ENCODE assay signal across 25 mouse cellular contexts in genomic region chr7:18832298-18832697, GRCm38 (mm10). TPM values are rescaled to one million over a fixed set of nuclear protein-coding genes. Genes with fewer than 3 reads are reported as not detected.
DNase-seq lines count a peak whose midpoint lies in the region; ATAC-seq and TF ChIP-seq lines count a peak whose summit lies in the region.
"Had no signal": no experiment of that assay in that cellular context is flagged by ENCODE, and none has a peak within 500 bp of the region (broad histone marks: within the 10 kb centered on the region; RNA-seq: fewer than 3 reads in every experiment).

No protein-coding gene starts in this region.

- H3K27me3 ChIP-seq in intestine, postnatal 0 days (replicated peaks; ENCODE audit: control insufficient read depth, insufficient read depth, low read length) = no peaks in the 10 kb centered on the region
- no peaks in the 10 kb centered on the region for H3K27me3 ChIP-seq in intestine, embryonic 15.5 days (replicated peaks)
- H3K27me3 ChIP-seq in liver, postnatal 0 days (ENCODE audit: insufficient read depth, low read length) = no peaks in the 10 kb centered on the region
- H3K27me3 ChIP-seq in liver, embryonic 12.5 days (replicated peaks) = no peaks in the 10 kb centered on the region
- no peaks in the 10 kb centered on the region for H3K27me3 ChIP-seq in forebrain, embryonic 14.5 days (replicated peaks; ENCODE audit: control insufficient read depth, insufficient read depth, low read length)
- H3K27me3 ChIP-seq: embryonic facial prominence, embryonic 13.5 days had no signal

- H3K4me2 ChIP-seq in intestine, postnatal 0 days (replicated peaks; ENCODE audit: low read depth) = no peak overlapping the region
- H3K4me2 ChIP-seq in intestine, embryonic 15.5 days (replicated peaks) = no peak overlapping the region
- H3K4me2 ChIP-seq in liver, postnatal 0 days (ENCODE audit: low read depth, low read length) = no peak overlapping the region
- no peak overlapping the region for H3K4me2 ChIP-seq in liver, embryonic 12.5 days
- no peak overlapping the region for H3K4me2 ChIP-seq in forebrain, embryonic 14.5 days (ENCODE audit: low read length)
- H3K4me2 ChIP-seq: embryonic facial prominence, embryonic 13.5 days had no signal

- ATAC-seq in intestine, postnatal 0 days = no peak
- ATAC-seq in intestine, embryonic 15.5 days = no peak
- no peak for ATAC-seq in liver, postnatal 0 days
- ATAC-seq in liver, embryonic 12.5 days = no peak
- ATAC-seq in forebrain, embryonic 14.5 days = no peak
- ATAC-seq: CD4-positive, CD25-positive, alpha-beta regulatory T cell, adult 4 months; hindbrain, postnatal 0 days had no signal

- 0 out of 2 replicates have a peak, but pooled peaks cover 3% of the 10 kb centered on the region for H3K9me3 ChIP-seq in intestine, postnatal 0 days (ENCODE audit: control insufficient read depth)
- no peaks in the 10 kb centered on the region for H3K9me3 ChIP-seq in intestine, embryonic 15.5 days
- no peaks in the 10 kb centered on the region for H3K9me3 ChIP-seq in liver, postnatal 0 days (ENCODE audit: low read length)
- H3K9me3 ChIP-seq in liver, embryonic 12.5 days (replicated peaks) = no peaks in the 10 kb centered on the region
- H3K9me3 ChIP-seq in forebrain, embryonic 14.5 days (replicated peaks; ENCODE audit: control insufficient read depth, low read length) = no peaks in the 10 kb centered on the region
- H3K9me3 ChIP-seq: embryonic facial prominence, embryonic 13.5 days had no signal

- DNase-seq in adrenal gland, postnatal 14 days = peak; percentile 21
- no peak for DNase-seq in adrenal gland, postnatal 25 days
- DNase-seq in liver, postnatal 0 days = no peak
- DNase-seq in lung, postnatal 36 days = peak; percentile 41
- no peak for DNase-seq in forebrain, embryonic 14.5 days (ENCODE audit: low spot score)
- DNase-seq: cerebellum, adult 2 months; gastrocnemius, postnatal 25 days; liver; right cerebral cortex, adult 18-20 months; spleen, adult 18-20 months; thymus, adult 2 months had no signal

- 53% methylated on average over 13 of the region's 13 CpGs for WGBS in intestine, postnatal 0 days
- 44% methylated on average over 13 of the region's 13 CpGs for WGBS in intestine, embryonic 15.5 days
- WGBS in liver, postnatal 0 days (ENCODE audit: insufficient replicate concordance) = 43% methylated on average over 13 of the region's 13 CpGs
- 22% methylated on average over 13 of the region's 13 CpGs for WGBS in liver, embryonic 12.5 days (ENCODE audit: insufficient replicate concordance)
- WGBS in forebrain, embryonic 14.5 days = 55% methylated on average over 13 of the region's 13 CpGs

- no peaks in the 10 kb centered on the region for H3K4me1 ChIP-seq in intestine, postnatal 0 days (replicated peaks; ENCODE audit: control insufficient read depth, insufficient read depth, low read length)
- H3K4me1 ChIP-seq in intestine, embryonic 15.5 days (replicated peaks) = no peaks in the 10 kb centered on the region
- no peaks in the 10 kb centered on the region for H3K4me1 ChIP-seq in liver, postnatal 0 days (ENCODE audit: insufficient read depth)
- H3K4me1 ChIP-seq in liver, embryonic 12.5 days = no peaks in the 10 kb centered on the region
- H3K4me1 ChIP-seq in forebrain, embryonic 14.5 days (ENCODE audit: control insufficient read depth, insufficient read depth, low read length) = no peaks in the 10 kb centered on the region

- TF ChIP-seq CTCF in intestine, postnatal 0 days (IDR thresholded peaks at IDR 0.05; ENCODE audit: low read depth) = peak; percentile 48
- TF ChIP-seq CTCF in liver, postnatal 0 days (IDR thresholded peaks at IDR 0.05; ENCODE audit: low read depth) = 0 out of 2 replicates have a peak, but pooled peaks have one; percentile 11

- no peak overlapping the region for H3K4me3 ChIP-seq in intestine, postnatal 0 days (ENCODE audit: low read depth, low read length)
- no peak overlapping the region for H3K4me3 ChIP-seq in intestine, embryonic 15.5 days (replicated peaks)
- H3K4me3 ChIP-seq in liver, postnatal 0 days (ENCODE audit: low read depth, low read length) = no peak overlapping the region
- no peak overlapping the region for H3K4me3 ChIP-seq in liver, embryonic 12.5 days
- no peak overlapping the region for H3K4me3 ChIP-seq in forebrain, embryonic 14.5 days (ENCODE audit: low read depth, low read length)
- H3K4me3 ChIP-seq: embryonic facial prominence, embryonic 13.5 days had no signal

- H3K36me3 ChIP-seq in intestine, postnatal 0 days (ENCODE audit: control insufficient read depth, insufficient read depth) = no peaks in the 10 kb centered on the region
- no peaks in the 10 kb centered on the region for H3K36me3 ChIP-seq in intestine, embryonic 15.5 days
- no peaks in the 10 kb centered on the region for H3K36me3 ChIP-seq in liver, postnatal 0 days (replicated peaks; ENCODE audit: insufficient read depth, low read length)
- no peaks in the 10 kb centered on the region for H3K36me3 ChIP-seq in liver, embryonic 12.5 days
- no peaks in the 10 kb centered on the region for H3K36me3 ChIP-seq in forebrain, embryonic 14.5 days (ENCODE audit: control insufficient read depth, insufficient read depth, low read length)
- H3K36me3 ChIP-seq: embryonic facial prominence, embryonic 13.5 days had no signal

- TF ChIP-seq EP300 in liver, postnatal 0 days (IDR thresholded peaks at IDR 0.05; ENCODE audit: low read depth) = no peak

- no peak overlapping the region for H3K9ac ChIP-seq in intestine, postnatal 0 days (ENCODE audit: low read depth, low read length)
- no peak overlapping the region for H3K9ac ChIP-seq in intestine, embryonic 15.5 days
- no peak overlapping the region for H3K9ac ChIP-seq in liver, postnatal 0 days (replicated peaks)
- H3K9ac ChIP-seq in liver, embryonic 12.5 days = no peak overlapping the region
- H3K9ac ChIP-seq in forebrain, embryonic 14.5 days (ENCODE audit: low read length) = no peak overlapping the region
- H3K9ac ChIP-seq: embryonic facial prominence, embryonic 13.5 days had no signal

- no peak overlapping the region for H3K27ac ChIP-seq in intestine, postnatal 0 days (ENCODE audit: low read depth, low read length)
- H3K27ac ChIP-seq in intestine, embryonic 15.5 days = no peak overlapping the region
- H3K27ac ChIP-seq in liver, postnatal 0 days (ENCODE audit: low read depth) = no peak overlapping the region
- H3K27ac ChIP-seq in liver, embryonic 12.5 days = no peak overlapping the region
- no peak overlapping the region for H3K27ac ChIP-seq in forebrain, embryonic 14.5 days (ENCODE audit: low read depth, low read length)
- H3K27ac ChIP-seq: embryonic facial prominence, embryonic 13.5 days; hindbrain, postnatal 0 days had no signal

RNA-seq across cellular contexts. Expression of gene Mill2, which starts 7.5 kb away (rescaled TPM):
- total RNA-seq in adrenal gland, postnatal 14 days (2021) = 5.1 and 6.3 TPM in 2 replicates
- total RNA-seq in adrenal gland, postnatal 25 days (2021) = 5.3 and 7.8 TPM in 2 replicates
- polyA plus RNA-seq in intestine, postnatal 0 days (2015; fragmentation: Nextera tagmentation; extraction: Ambion mirVana) = 0.72 and 1.4 TPM in 2 replicates
- polyA plus RNA-seq in intestine, embryonic 15.5 days (2015; fragmentation: Nextera tagmentation; extraction: Ambion mirVana) = 0.73 TPM in 2 replicates
- 0.17 and 0.36 TPM in 2 replicates for polyA plus RNA-seq in liver, postnatal 0 days (2015; fragmentation: Nextera tagmentation; extraction: Ambion mirVana)
- polyA plus RNA-seq in liver, embryonic 12.5 days (2016; fragmentation: Nextera tagmentation; extraction: Ambion mirVana) = 0.07 and 0.10 TPM in 2 replicates
- polyA plus RNA-seq in forebrain, embryonic 14.5 days (2014; fragmentation: Nextera tagmentation; extraction: Ambion mirVana) = 0.29 and 0.41 TPM in 2 replicates

RNA-seq across cellular contexts. Expression of gene Psg17, which starts 10.9 kb away (rescaled TPM):
- not detected in 2 replicates for total RNA-seq in adrenal gland, postnatal 14 days (2021)
- total RNA-seq in adrenal gland, postnatal 25 days (2021) = not detected in 2 replicates
- polyA plus RNA-seq in intestine, postnatal 0 days (2015; fragmentation: Nextera tagmentation; extraction: Ambion mirVana) = not detected in 2 replicates
- 0.13 TPM in 2 replicates for polyA plus RNA-seq in intestine, embryonic 15.5 days (2015; fragmentation: Nextera tagmentation; extraction: Ambion mirVana)
- not detected in 2 replicates for polyA plus RNA-seq in liver, postnatal 0 days (2015; fragmentation: Nextera tagmentation; extraction: Ambion mirVana)
- 0.06 TPM in 1 of 2 replicates, not detected in the other for polyA plus RNA-seq in liver, embryonic 12.5 days (2016; fragmentation: Nextera tagmentation; extraction: Ambion mirVana)
- 0.10 TPM in 1 of 2 replicates, not detected in the other for polyA plus RNA-seq in forebrain, embryonic 14.5 days (2014; fragmentation: Nextera tagmentation; extraction: Ambion mirVana)
- total RNA-seq: adrenal gland, postnatal 36 days; common myeloid progenitor, adult 5-6 weeks; gastrocnemius, postnatal 25 days; hindbrain, postnatal 0 days; layer of hippocampus, postnatal 25 days; left cerebral cortex, postnatal 36 days; midbrain, postnatal 0 days had no signal
- polyA plus RNA-seq: CD4-positive, CD25-positive, alpha-beta regulatory T cell, adult 4 months; embryonic facial prominence, embryonic 13.5 days; heart, embryonic 16.5 days; hindbrain, postnatal 0 days; midbrain, postnatal 0 days had no signal

RNA-seq across cellular contexts. Expression of gene Psg19, which starts 34.0 kb away (rescaled TPM):
- not detected in 2 replicates for total RNA-seq in adrenal gland, postnatal 14 days (2021)
- not detected in 2 replicates for total RNA-seq in adrenal gland, postnatal 25 days (2021)
- not detected in 2 replicates for polyA plus RNA-seq in intestine, postnatal 0 days (2015; fragmentation: Nextera tagmentation; extraction: Ambion mirVana)
- polyA plus RNA-seq in intestine, embryonic 15.5 days (2015; fragmentation: Nextera tagmentation; extraction: Ambion mirVana) = not detected in 2 replicates
- polyA plus RNA-seq in liver, postnatal 0 days (2015; fragmentation: Nextera tagmentation; extraction: Ambion mirVana) = not detected in 2 replicates
- not detected in 2 replicates for polyA plus RNA-seq in liver, embryonic 12.5 days (2016; fragmentation: Nextera tagmentation; extraction: Ambion mirVana)
- polyA plus RNA-seq in forebrain, embryonic 14.5 days (2014; fragmentation: Nextera tagmentation; extraction: Ambion mirVana) = not detected in 2 replicates
- total RNA-seq: adrenal gland, postnatal 36 days; common myeloid progenitor, adult 5-6 weeks; gastrocnemius, postnatal 25 days; hindbrain, postnatal 0 days; layer of hippocampus, postnatal 25 days; left cerebral cortex, postnatal 36 days; midbrain, postnatal 0 days had no signal
- polyA plus RNA-seq: CD4-positive, CD25-positive, alpha-beta regulatory T cell, adult 4 months; embryonic facial prominence, embryonic 13.5 days; heart, embryonic 16.5 days; hindbrain, postnatal 0 days; lung, embryonic 16.5 days; midbrain, postnatal 0 days; stomach, embryonic 14.5 days; thymus, adult 2 months had no signal

RNA-seq across cellular contexts. Expression of gene Pglyrp1, which starts 38.8 kb away (rescaled TPM):
- 2.3 and 4.5 TPM in 2 replicates for total RNA-seq in adrenal gland, postnatal 14 days (2021)
- 1.9 and 2.0 TPM in 2 replicates for total RNA-seq in adrenal gland, postnatal 25 days (2021)
- 141 and 155 TPM in 2 replicates for polyA plus RNA-seq in intestine, postnatal 0 days (2015; fragmentation: Nextera tagmentation; extraction: Ambion mirVana)
- polyA plus RNA-seq in intestine, embryonic 15.5 days (2015; fragmentation: Nextera tagmentation; extraction: Ambion mirVana) = 53.1 and 72.8 TPM in 2 replicates
- polyA plus RNA-seq in liver, postnatal 0 days (2015; fragmentation: Nextera tagmentation; extraction: Ambion mirVana) = 118 and 119 TPM in 2 replicates
- 8.9 and 10.0 TPM in 2 replicates for polyA plus RNA-seq in liver, embryonic 12.5 days (2016; fragmentation: Nextera tagmentation; extraction: Ambion mirVana)
- 19.1 and 20.9 TPM in 2 replicates for polyA plus RNA-seq in forebrain, embryonic 14.5 days (2014; fragmentation: Nextera tagmentation; extraction: Ambion mirVana)

Comparison
In these comparisons a context has a peak if more than half of its experiments do, and no peak if none do; other contexts are left out.
1. DNase-seq: peak in adrenal gland, postnatal 14 days (single experiment) and lung, postnatal 36 days (single experiment); none in adrenal gland, postnatal 25 days (single experiment), liver, postnatal 0 days (single experiment) and forebrain, embryonic 14.5 days (single experiment).